Mouse (Mus musculus): ENCODE data around the gene Cdc42.

The Cdc42 gene

DNA sequence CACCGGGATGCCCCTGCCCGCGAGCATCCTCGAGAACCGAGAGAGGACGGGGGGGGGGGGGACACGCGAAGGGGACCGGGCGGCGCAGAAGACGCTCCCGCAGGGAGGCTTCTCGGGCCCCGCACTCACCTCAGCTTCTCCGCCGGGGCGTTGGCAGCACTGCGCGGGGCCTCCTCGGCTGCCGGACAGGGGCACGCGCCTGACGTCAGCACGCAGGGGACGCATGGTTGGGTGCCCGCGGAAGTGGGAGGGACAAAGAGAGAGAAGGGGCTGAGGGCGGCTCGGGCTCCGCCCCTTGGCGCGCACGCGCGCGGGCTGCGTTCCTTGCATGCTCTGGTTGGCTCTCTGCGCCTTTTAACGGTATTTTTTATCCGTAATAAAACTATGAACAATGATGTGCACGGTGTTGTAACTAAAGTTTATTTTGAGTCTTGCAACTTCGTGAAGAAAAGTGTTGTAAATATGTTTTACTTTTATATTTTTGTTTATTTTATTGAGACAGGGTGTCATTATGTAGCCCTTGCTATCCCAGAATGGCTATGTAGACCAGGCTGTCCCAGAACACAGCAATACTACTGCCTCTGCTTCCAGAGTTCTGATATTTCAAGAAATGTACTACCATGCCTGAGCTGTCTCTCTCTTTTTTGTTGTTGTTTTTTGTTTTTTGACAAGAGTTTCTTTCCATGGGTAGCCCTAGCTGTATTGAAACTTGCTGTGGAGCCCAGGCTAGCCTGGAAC lies at the start of gene Cdc42:
Gene Cdc42 (minus strand): TSS at position 204 of the 738 bp plus-strand sequence.
- DNase-seq (ENCODE audit: low spot score in 2 of 2) = peak; percentile 97 to 98

DNA sequence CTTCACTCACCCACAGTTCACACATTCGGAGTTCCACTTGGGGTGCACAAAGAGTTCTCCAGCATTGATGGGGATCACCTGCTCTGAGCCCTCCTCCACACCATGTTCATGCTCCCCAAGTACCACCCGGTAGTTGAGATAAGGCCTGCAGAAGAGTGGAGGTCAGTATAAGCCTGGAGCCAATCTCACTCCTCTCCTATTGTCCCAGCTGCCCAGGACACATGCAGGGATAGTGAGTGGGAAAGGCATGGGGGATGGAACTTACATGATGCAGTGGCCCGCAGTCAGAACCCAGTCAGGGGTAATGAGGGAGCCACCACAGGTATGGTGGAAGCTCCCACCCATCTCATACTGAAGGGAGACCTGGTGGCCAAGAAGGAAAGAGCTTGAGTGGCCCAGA lies 48.1 kb upstream of the Cdc42 start:
- DNase-seq (ENCODE audit: low spot score in 2 of 2) = no peak

- peak; percentile 17 to 68 for DNase-seq (ENCODE audit: low spot score in 2 of 2)
These were observed 39.4 kb upstream of the Cdc42 start for GRCm38 (mm10) chr4:137396641-137397525.

DNA sequence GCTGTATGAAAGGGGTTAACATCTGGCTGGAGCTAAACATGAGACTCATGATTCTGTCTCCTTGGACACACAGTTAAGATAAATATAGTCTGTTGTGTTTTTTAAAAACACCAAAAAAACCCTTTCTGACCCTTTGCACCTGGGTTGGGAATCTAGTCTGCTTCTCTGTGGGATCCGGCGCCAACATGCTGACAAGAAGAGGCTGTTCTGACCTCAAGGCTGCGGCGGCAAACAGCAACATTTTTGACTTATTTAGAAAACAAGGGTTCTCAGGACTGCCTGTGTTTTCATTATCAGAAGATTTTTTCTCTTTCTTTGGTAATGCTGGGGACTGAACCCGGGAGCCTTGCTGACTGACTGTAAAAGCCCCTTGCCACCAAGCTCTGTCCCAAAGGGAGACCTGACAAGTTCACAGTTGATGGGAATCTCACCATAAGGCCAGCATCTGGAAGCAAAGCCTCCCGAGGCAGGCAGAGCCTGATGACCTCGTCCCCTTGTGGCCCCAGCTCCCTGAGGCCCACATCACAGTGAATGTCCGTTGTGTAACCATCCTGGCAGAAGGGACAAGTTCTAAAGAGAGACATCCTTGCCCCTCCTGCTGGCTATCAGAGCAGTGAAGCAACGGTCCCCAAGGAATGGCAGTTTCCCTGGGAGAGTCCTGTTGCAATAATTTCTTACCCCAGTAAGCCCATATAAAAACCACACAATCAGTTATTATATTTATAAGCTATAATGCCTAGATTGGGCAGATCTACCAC lies 36.0 kb upstream of the Cdc42 start:
- DNase-seq (ENCODE audit: low spot score in 2 of 2) = no peak

DNA sequence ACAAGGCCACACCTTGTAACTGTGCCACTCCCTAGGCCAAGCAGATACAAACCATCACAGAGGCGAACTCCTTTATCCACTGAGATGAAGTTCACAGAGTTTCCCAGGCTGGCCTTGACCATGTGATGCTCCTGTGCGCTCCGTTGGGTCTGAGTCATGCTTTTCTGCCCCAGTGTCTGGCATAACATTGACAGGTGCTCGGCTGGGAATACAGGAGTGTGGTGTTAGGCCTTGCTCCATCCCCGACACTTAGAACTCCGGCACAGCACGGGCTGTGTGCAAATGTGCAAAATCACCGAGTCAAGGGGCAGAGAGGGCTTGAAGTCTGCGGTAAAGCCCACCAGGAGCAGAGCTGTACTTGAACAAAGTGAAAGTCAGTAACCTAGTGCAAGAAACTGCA lies 35.4 kb upstream of the Cdc42 start:
- no peak for DNase-seq (ENCODE audit: low spot score in 2 of 2)

DNA sequence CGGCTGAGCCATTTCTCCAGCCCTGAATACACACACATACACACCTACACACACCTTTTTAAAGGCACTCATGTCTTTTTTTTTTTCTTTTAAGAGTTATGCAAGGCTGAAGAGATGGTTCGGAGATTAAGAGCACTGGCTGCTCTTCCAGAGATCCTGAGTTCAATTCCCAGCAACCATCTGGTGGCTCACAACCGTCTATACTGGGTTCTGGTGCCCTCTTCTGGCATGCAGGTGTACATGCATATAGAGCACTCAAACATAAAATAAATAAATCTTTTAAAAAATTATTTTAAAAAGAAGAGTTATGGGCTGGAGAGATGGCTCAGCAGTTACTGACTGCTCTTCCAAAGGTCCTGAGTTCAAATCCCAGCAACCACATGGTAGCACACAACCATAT lies 33.8 kb upstream of the Cdc42 start:
- no peak for DNase-seq (ENCODE audit: low spot score in 2 of 2)

GRCm38 (mm10) chr4:137390196-137390595 lies 32.7 kb upstream of the Cdc42 start:
- DNase-seq (ENCODE audit: low spot score in 2 of 2) = no peak

GRCm38 (mm10) chr4:137388983-137389382 lies 31.5 kb upstream of the Cdc42 start:
- no peak for DNase-seq (ENCODE audit: low spot score in 2 of 2)

GRCm38 (mm10) chr4:137388059-137388794 lies 30.7 kb upstream of the Cdc42 start:
- DNase-seq (ENCODE audit: low spot score in 2 of 2) = peak; percentile 82 to 88

GRCm38 (mm10) chr4:137387482-137388058 lies 30.1 kb upstream of the Cdc42 start:
- no peak for DNase-seq (ENCODE audit: low spot score in 2 of 2)

DNA sequence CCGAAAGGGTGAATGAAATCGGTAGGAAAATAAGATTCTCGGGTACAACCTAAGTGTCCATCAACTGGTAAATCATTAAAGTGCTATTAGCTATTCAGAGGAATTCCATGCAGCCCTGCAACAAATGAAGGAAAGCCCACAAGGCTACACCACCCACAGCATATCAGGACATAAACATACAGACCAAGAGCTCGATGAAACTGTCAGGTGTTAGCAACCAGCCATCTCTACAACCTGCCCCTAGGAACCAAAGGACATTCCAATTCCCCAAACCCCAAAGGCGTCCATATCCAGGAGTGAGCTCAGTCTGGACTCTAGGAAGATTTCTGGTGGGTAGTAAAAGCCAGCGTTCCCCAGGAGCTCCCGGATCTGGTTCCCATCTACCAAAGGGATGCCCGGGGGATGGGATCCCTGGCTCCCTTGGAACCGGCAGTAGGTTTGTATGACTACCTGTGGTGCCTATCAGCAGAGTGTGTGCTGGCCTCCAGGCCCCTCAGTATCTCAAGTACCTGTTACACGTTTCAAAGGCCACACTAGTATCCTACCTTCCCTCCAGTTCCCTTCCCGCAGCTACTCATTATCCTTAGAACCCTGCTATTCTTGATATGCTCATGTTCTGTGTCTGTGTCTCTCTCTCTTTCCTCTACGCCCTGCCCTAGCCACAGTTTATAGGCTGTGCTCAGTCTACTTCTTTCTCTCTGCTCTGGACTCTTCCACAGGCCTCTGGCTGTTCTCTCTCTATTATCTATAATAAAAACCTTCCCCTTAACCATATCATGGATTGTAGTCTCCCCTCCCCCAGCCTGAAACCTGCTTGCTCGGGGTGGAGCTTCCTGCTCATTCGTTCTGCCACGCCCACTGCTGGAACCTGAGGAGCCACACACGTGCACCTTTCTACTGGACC lies 23.4 kb upstream of the Cdc42 start:
- no peak for DNase-seq (ENCODE audit: low spot score in 2 of 2)

- no peak for DNase-seq (ENCODE audit: low spot score in 2 of 2)
These were observed 22.3 kb upstream of the Cdc42 start for GRCm38 (mm10) chr4:137379713-137380255.

GRCm38 (mm10) chr4:137379085-137379484 lies 21.6 kb upstream of the Cdc42 start:
- no peak for DNase-seq (ENCODE audit: low spot score in 2 of 2)

DNA sequence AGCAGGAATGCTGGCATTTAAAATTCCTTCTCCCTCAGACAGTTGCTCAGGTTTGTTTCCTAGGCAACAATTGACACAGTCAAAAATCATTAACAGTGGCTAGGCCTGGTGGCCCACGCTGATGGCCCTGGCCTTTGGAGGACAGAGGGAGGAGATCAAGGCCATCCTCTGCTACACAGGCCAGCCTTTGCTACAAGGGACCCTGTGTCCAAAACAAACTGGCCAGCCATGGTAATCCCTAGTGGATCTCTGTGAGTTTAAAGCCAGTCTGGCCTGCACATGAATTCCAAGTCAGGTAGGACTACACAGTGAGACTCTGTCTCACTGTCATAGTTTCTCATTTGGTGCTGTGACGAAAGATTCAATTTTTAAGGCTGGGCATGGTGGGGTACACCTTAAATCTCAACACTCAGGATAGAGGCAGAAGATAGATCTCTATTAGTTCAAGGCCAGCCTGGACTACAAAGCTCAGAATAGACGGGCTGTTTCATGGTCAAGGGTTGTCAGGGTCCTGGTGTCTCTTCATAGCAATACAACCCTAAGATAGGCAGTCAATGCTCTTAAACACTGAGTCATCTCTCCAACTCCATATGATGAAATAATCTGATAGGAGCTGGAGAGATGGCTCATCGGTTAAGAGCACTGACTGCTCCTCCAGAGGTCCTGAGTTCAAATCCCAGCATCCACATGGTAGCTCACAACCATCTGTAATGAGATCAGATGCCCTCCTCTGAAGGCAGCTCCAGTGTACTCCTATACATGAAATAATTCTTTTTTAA lies 20.2 kb upstream of the Cdc42 start:
- DNase-seq (ENCODE audit: low spot score in 2 of 2) = no peak

DNA sequence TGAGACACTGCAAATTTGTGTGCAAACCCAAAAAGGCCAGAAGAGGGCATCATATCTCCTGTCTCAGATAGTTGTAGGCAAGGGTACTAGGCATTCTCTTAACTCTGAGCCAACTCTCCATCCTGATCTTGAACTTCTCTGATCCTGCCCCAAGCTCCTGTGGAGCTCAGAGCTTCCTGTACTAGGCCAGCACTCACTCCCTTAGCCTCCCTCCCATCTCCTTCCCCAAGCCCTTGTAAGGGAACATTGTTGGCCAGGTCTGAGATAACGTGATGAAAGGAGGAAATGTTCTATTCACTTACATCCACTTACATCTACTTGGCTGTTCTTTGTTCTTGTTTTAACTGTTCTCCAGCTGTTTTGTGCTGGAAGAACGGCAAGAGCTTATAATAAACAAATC lies 19.3 kb upstream of the Cdc42 start:
- no peak for DNase-seq (ENCODE audit: low spot score in 2 of 2)

DNA sequence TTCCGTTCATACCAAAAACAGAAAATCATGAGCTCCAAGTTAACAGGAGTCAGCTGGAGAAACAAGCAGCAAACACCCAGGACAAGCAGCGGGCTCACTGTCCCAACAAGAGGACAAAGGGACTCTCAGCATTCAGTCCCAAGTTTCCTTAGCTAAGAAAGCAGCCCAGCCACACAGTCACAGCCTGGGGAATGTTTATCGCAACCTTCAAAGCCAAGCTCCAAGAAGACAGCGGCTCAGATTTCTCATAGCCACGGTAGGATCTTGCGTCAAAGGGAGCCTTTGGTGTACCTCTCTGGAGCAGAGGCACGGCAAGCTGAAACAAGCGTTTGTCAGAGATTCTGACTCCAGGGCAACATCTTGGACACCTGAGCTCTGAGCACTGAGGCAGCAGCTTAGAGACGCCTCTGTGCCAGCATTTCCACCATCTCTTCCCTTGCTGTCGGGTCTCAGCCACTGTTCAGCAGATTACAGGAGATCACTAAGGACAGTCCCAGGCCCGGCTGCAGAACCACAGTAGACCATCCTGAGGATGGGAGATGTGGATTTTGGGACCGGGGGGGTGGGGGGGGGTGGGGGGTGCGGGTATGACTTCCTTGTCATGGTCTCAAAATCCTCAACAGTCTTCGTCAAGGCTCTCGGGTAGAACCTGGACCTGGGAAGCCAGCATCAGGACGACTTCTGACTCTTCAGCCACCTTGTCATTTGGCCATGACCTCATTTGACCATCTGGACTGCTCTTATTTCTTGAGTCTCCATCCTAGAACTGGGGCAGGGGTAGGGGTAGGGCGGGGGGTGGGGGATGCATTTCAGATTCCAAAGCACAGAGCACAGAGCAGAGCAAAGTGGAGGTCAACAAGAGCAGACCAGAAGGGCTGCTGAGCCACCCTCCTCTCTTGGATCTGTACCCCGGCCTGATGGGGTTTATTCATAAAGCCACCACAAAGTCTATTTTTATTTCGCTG lies 18.1 kb upstream of the Cdc42 start:
- DNase-seq (ENCODE audit: low spot score in 2 of 2) = no peak

GRCm38 (mm10) chr4:137373711-137374110 lies 16.2 kb upstream of the Cdc42 start:
- no peak for DNase-seq (ENCODE audit: low spot score in 2 of 2)

All from urinary bladder, adult 18-20 months (tissue).